Mouse (Mus musculus) neutrophil, adult 5-6 weeks (primary cell): Measurements from ENCODE around the gene Fkbp6. TPM values are rescaled to one million over a fixed set of nuclear protein-coding genes. Genes with fewer than 3 reads are reported as not detected.

ENCODE experiments used
- ATAC-seq: fragments of 151-379, 151-347 bp; 2 replicates; pipeline ENCODE4 v1.8.0; 2017; ENCODE audit warnings: mild to moderate bottlenecking, moderate TSS enrichment; ENCODE audit not compliant: insufficient number of reproducible peaks, poor library complexity, low FRiP score, severe bottlenecking; ENCODE audit errors: extremely low read depth
- total RNA-seq: library from RNA; stranded (forward); fragments of 200-1000 nt; gene quantifications from 2 replicates; pipeline ENCODE4 v1.2.3, GENCODE M21; 2017

The Fkbp6 gene
- total RNA-seq, 1 experiment from 2014 or later: not detected

GRCm38 (mm10) chr5:135248956-135249676, 100.7 kb downstream of the Fkbp6 start:
- ATAC-seq: no peak

DNA sequence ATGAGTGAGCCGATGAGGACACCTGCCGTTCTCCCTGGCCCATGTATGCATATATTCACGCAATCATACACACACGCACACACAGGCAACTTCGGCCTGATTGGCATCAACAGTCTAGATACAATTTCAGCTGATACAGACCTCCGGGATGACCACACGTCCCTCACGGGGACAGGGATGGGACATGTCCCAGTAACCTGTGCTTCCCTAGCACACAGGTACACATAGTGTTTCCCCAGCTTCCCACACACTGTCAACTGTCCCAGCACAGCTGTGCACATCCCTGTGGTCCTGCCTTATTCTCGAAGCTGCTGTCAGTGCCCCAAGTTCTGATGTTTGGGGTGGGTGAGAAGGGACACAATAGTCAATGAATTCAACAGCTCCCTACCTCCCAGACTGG, 102.5 kb downstream of the Fkbp6 start:
- no peak for ATAC-seq

DNA sequence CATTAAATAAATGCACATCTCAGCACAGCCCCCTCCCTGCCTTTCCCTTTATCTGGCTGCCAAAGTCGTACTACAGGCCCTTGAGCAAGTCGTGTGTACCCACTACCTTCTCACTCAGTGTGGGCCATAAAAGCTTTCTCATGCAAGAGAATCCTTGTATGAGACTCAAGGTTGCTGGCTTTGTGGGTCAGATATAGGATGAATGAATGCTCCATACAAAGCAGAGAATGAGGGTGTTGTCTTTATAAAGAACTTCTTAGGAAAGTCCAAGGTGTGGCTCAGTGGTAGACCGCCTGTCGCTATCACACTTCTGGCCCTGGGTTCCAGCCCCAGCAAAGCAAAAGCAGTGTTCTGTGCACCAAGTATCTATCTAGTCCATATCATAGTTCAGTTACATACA, 103.3 kb downstream of the Fkbp6 start:
- no peak for ATAC-seq

- no peak for ATAC-seq
Measured at GRCm38 (mm10) chr5:135243166-135243565, 106.7 kb downstream of the Fkbp6 start.

DNA sequence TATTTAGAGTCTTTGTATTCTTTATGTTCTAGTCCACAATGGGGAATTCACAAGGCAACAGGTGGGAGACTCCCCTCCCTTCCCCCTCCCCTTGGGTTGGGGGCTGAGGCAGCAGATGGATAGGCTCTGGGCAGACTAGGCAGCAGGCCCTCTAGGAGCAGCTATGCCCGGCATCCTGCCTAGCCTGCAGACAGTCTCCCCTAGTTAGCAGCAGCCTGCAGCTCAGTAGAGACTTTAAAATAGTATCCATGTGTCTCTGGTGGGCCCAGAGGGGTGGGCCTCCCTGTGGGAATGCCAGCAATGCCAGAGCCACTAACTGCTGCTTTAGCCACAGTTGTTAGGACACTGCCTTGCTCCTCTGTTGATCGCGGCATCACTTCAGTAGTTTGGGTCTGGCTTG, 107.2 kb downstream of the Fkbp6 start:
- no peak for ATAC-seq

- ATAC-seq: no peak
Measured at GRCm38 (mm10) chr5:135242136-135242535, 107.7 kb downstream of the Fkbp6 start.

Other genes starting within 250 kb of the Fkbp6 start
- 7.4 and 9.3 TPM in 2 replicates for gene Tbl2, start 200.4 kb downstream of the Fkbp6 start, total RNA-seq
- 37.4 and 49.5 TPM in 2 replicates for gene Bcl7b, start 181.8 kb downstream of the Fkbp6 start, total RNA-seq
- gene Baz1b, start 162.8 kb downstream of the Fkbp6 start, total RNA-seq: 125 and 129 TPM in 2 replicates
- not detected in 2 replicates for gene Fzd9, start 98.8 kb downstream of the Fkbp6 start, total RNA-seq
- not detected in 2 replicates for gene Trim50, start 3.3 kb upstream of the Fkbp6 start, total RNA-seq
- gene Nsun5, start 19.9 kb upstream of the Fkbp6 start, total RNA-seq: 11.9 and 14.4 TPM in 2 replicates
- 6.5 and 7.0 TPM in 2 replicates for gene Pom121, start 44.5 kb upstream of the Fkbp6 start, total RNA-seq
- gene Hip1, start 195.1 kb upstream of the Fkbp6 start, total RNA-seq: 51.2 and 64.4 TPM in 2 replicates
- gene Ccl26, start 213.5 kb upstream of the Fkbp6 start, total RNA-seq: not detected in 2 replicates
- gene Ccl24, start 223.0 kb upstream of the Fkbp6 start, total RNA-seq: not detected in 2 replicates